Mouse (Mus musculus) brain, embryonic 14.5 days (tissue): ENCODE measurements around the gene Ubr2.

Source experiments
- CTCF ChIP-seq: fragments of 200-500 bp; IDR thresholded peaks from 2 replicates; pipeline ENCODE4 v1.5.1; 2012; ENCODE audit warnings: inconsistent platforms, mild to moderate bottlenecking, moderate library complexity, borderline replicate concordance; ENCODE audit not compliant: insufficient read depth, insufficient read length; ENCODE audit errors: extremely low read depth
- POLR2A ChIP-seq: fragments of 200-500 bp; IDR thresholded peaks from 2 replicates; pipeline ENCODE4 v1.6.1; 2012; ENCODE audit warnings: mild to moderate bottlenecking, inconsistent platforms, borderline replicate concordance; ENCODE audit not compliant: poor library complexity, insufficient read depth, insufficient read length, severe bottlenecking; ENCODE audit errors: extremely low read depth

GRCm38 (mm10) chr17:46993625-46994024 is 16.7 kb downstream of the Ubr2 start:
- no peak for TF ChIP-seq POLR2A
- TF ChIP-seq CTCF: no peak
